In the genomic region with DNA sequence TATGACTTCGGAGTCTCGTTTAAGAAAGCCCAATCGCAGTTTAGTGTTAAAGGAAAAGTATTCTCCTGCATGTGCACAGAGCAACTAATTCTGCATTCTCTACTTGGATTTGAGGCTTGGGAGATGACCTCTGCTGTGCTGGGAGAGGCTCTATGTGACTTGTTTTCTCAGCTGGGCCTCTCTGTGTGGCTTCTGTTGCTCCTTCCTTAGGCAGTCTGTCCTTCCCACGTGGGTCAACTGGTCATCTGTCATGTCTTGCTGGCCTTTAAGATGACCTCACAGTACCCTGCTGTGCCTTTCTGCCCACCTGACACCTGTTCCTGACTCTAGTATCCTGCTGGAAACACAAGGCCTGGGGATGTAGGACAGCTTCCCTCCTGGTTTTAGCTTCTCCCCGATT, we compare ENCODE assay signal across 22 mouse cellular contexts.
"Had no signal": no experiment of that assay in that cellular context is flagged by ENCODE, and none has a peak within 500 bp of the region (broad histone marks: within the 10 kb centered on the region; RNA-seq: fewer than 3 reads in every experiment).

No protein-coding gene starts in this region.

- H3K9me3 ChIP-seq: liver, embryonic 13.5 days; liver, embryonic 15.5 days; lung, embryonic 15.5 days; megakaryocyte, embryonic 14.5 days; midbrain, embryonic 10.5 days; midbrain, embryonic 13.5 days; midbrain, embryonic 15.5 days; neural tube, embryonic 12.5 days; stomach, embryonic 15.5 days had no signal

- H3K4me3 ChIP-seq: liver, embryonic 13.5 days; liver, embryonic 15.5 days; lung, embryonic 15.5 days; megakaryocyte, embryonic 14.5 days; midbrain, embryonic 10.5 days; midbrain, embryonic 13.5 days; midbrain, embryonic 15.5 days; myocyte; neural tube, embryonic 12.5 days; stomach, embryonic 15.5 days had no signal

- H3K9ac ChIP-seq: liver, embryonic 13.5 days; liver, embryonic 15.5 days; liver, postnatal 0 days; lung, embryonic 15.5 days; midbrain, embryonic 13.5 days; midbrain, embryonic 15.5 days; neural tube, embryonic 12.5 days; stomach, embryonic 15.5 days had no signal

- H3K27me3 ChIP-seq: liver, embryonic 13.5 days; liver, embryonic 15.5 days; lung, embryonic 15.5 days; megakaryocyte, embryonic 14.5 days; midbrain, embryonic 13.5 days; midbrain, embryonic 15.5 days; neural tube, embryonic 12.5 days; stomach, embryonic 15.5 days had no signal

- DNase-seq: liver, embryonic 13.5 days; liver, postnatal 0 days; lung, adult 2 months; lung, postnatal 14 days; lung, postnatal 36 days; retina, postnatal 1 day; right cerebral cortex, adult 18-20 months; thymus, adult 2 months; thymus, postnatal 25 days; thymus, postnatal 4 days had no signal

- H3K27ac ChIP-seq: liver, embryonic 13.5 days; liver, embryonic 15.5 days; lung, embryonic 15.5 days; macrophage; midbrain, embryonic 10.5 days; midbrain, embryonic 13.5 days; midbrain, embryonic 15.5 days; neural tube, embryonic 12.5 days; stomach, embryonic 15.5 days; stomach, postnatal 0 days had no signal

- ATAC-seq: liver, postnatal 0 days; lung, postnatal 0 days; midbrain, embryonic 13.5 days; midbrain, embryonic 15.5 days had no signal

- H3K4me1 ChIP-seq: lung, embryonic 15.5 days; midbrain, embryonic 13.5 days; midbrain, embryonic 15.5 days; neural tube, embryonic 12.5 days; stomach, embryonic 15.5 days had no signal

- H3K36me3 ChIP-seq: liver, embryonic 13.5 days; liver, embryonic 15.5 days; lung, embryonic 15.5 days; midbrain, embryonic 10.5 days; midbrain, embryonic 13.5 days; midbrain, embryonic 15.5 days; neural tube, embryonic 12.5 days; stomach, embryonic 15.5 days had no signal

- H3K4me2 ChIP-seq: liver, embryonic 13.5 days; liver, embryonic 15.5 days; lung, embryonic 15.5 days; midbrain, embryonic 13.5 days; midbrain, embryonic 15.5 days; neural tube, embryonic 12.5 days; stomach, embryonic 15.5 days had no signal
